Mouse (Mus musculus) intestine, embryonic 14.5 days (tissue): ENCODE measurements around the gene Zfand4. TPM values are rescaled to one million over a fixed set of nuclear protein-coding genes. Genes with fewer than 3 reads are reported as not detected.
"Not testable (repeated sequence)": the region's sequence is repeated elsewhere in the genome, so short reads cannot be mapped to it uniquely, and the experiment has no call there.

ENCODE experiments used
- ATAC-seq: fragments of 200-750 bp; cut with Nextera tagmentation; replicated peaks from 2 replicates; pipeline ENCODE4 v1.8.0; 2017; ENCODE audit warnings: low read depth, moderate number of reproducible peaks, moderate TSS enrichment, moderate library complexity; ENCODE audit not compliant: low FRiP score, low TSS enrichment
- DNase-seq: peaks from one replicate; pipeline ENCODE4 v3.0.0-alpha.2; 2018; ENCODE audit warnings: low spot score
- H3K27ac ChIP-seq: fragments of 300-500 bp; sonication (generic); 2 replicates; pipeline ENCODE4 v1.5.1; 2014; ENCODE audit warnings: low read depth, mild to moderate bottlenecking, control low read depth
- H3K27me3 ChIP-seq: fragments of 300-500 bp; sonication (generic); replicated peaks from 2 replicates; pipeline ENCODE4 v1.6.1; 2014; ENCODE audit warnings: low read length, control low read depth; ENCODE audit not compliant: control insufficient read depth, insufficient read depth
- H3K36me3 ChIP-seq: fragments of 300-500 bp; sonication (generic); 2 replicates; pipeline ENCODE4 v1.6.1; 2014; ENCODE audit warnings: low read length, control low read depth; ENCODE audit not compliant: control insufficient read depth, insufficient read depth
- H3K4me1 ChIP-seq: fragments of 300-500 bp; sonication (generic); replicated peaks from 2 replicates; pipeline ENCODE4 v1.6.1; 2014; ENCODE audit warnings: low read length, control low read depth, mixed read lengths; ENCODE audit not compliant: control insufficient read depth, insufficient read depth
- H3K4me2 ChIP-seq: fragments of 300-500 bp; sonication (generic); 2 replicates; pipeline ENCODE4 v1.6.1; 2014; ENCODE audit warnings: low read length
- H3K4me3 ChIP-seq: fragments of 300-500 bp; sonication (generic); 2 replicates; pipeline ENCODE4 v1.5.1; 2014; ENCODE audit warnings: low read depth, low read length, control low read depth, mixed read lengths
- H3K9ac ChIP-seq: fragments of 300-500 bp; sonication (generic); 2 replicates; pipeline ENCODE4 v1.6.1; 2014; ENCODE audit warnings: mild to moderate bottlenecking, low read length
- H3K9me3 ChIP-seq: fragments of 300-500 bp; sonication (generic); 2 replicates; pipeline ENCODE4 v1.6.1; 2016; ENCODE audit warnings: low read length, control low read depth; ENCODE audit not compliant: control insufficient read depth
- WGBS: fragments of 180-500 bp; shearing (Covaris S2); extraction: QIAGEN DNeasy Blood & Tissue Kit; methylation state at CpG from one replicate; pipeline ENCODE4 v1.1.7; 2014; 5-methylcytosine and 5-hydroxymethylcytosine counted together
- polyA plus RNA-seq: library from polyadenylated mRNA; unstranded; fragments of >200 nt; fragmentation: Nextera tagmentation; extraction: Ambion mirVana; gene quantifications from 2 replicates; pipeline ENCODE4 v1.2.1, GENCODE M21; 2014

Zfand4 gene
- 4.8 and 5.4 TPM in 2 replicates for polyA plus RNA-seq

GRCm38 (mm10) chr6:116264018-116264651 is at the start of gene Zfand4:
Gene Zfand4, plus strand, starts transcription at chr6:116264222.
- Histone ChIP-seq H3K4me1 (no peaks in the 10 kb centered on the region; the same call in 1 of the 2 replicates), H3K27me3 (no peaks in the 10 kb centered on the region), H3K27ac (peak within 1 kb of the TSS; percentile 51), H3K4me3 (peak within 1 kb of the TSS; percentile 50), H3K9ac (peak within 1 kb of the TSS; percentile 65), H3K4me2 (peak within 1 kb of the TSS; percentile 70), H3K36me3 (peaks cover 34% of the 10 kb centered on the region; the same call in 1 of the 2 replicates), H3K9me3 (no peaks in the 10 kb centered on the region)
- ATAC-seq = peak; percentile 97
- DNase-seq = peak; percentile 97
- WGBS = under 1% methylated on average over 50 of the region's 67 CpGs

- Histone ChIP-seq H3K4me3 (no peak overlapping the region), H3K9ac (no peak overlapping the region), H3K4me1 (no peaks in the 10 kb centered on the region), H3K27me3 (no peaks in the 10 kb centered on the region), H3K36me3 (peaks cover 75% of the 10 kb centered on the region), H3K4me2 (no peak overlapping the region), H3K9me3 (no peaks in the 10 kb centered on the region), H3K27ac (no peak overlapping the region)
- DNase-seq (no peak), ATAC-seq (no peak)
- WGBS = 85% methylated on average over 11 of the region's 11 CpGs
These were observed 36.3 kb upstream of the Zfand4 start for GRCm38 (mm10) chr6:116227767-116228166.

- Histone ChIP-seq H3K4me1 (no peaks in the 10 kb centered on the region), H3K27me3 (no peaks in the 10 kb centered on the region), H3K36me3 (peaks cover 71% of the 10 kb centered on the region), H3K4me3 (no peak overlapping the region), H3K9me3 (no peaks in the 10 kb centered on the region), H3K9ac (no peak overlapping the region), H3K4me2 (no peak overlapping the region), H3K27ac (no peak overlapping the region)
- DNase-seq (peak; percentile 75), ATAC-seq (no peak)
- WGBS = 62% methylated on average over 12 of the region's 12 CpGs
These were observed 35.1 kb upstream of the Zfand4 start for GRCm38 (mm10) chr6:116228785-116229525.

- not testable (repeated sequence) for H3K4me1 ChIP-seq, H3K9me3 ChIP-seq, DNase-seq, H3K9ac ChIP-seq, ATAC-seq, H3K27me3 ChIP-seq, H3K4me3 ChIP-seq, H3K27ac ChIP-seq, H3K4me2 ChIP-seq
- H3K36me3 ChIP-seq = peaks cover 69% of the 10 kb centered on the region
- WGBS = 94% methylated on average over 2 of the region's 2 CpGs
These were observed 29.2 kb upstream of the Zfand4 start for GRCm38 (mm10) chr6:116234821-116235220.

GRCm38 (mm10) chr6:116235336-116235735 is 28.7 kb upstream of the Zfand4 start:
- no peak overlapping the region for H3K4me3 ChIP-seq
- H3K4me1 ChIP-seq = no peaks in the 10 kb centered on the region
- peaks cover 71% of the 10 kb centered on the region for H3K36me3 ChIP-seq
- no peak overlapping the region for H3K4me2 ChIP-seq
- 89% methylated on average over 5 of the region's 5 CpGs for WGBS
- H3K27me3 ChIP-seq = no peaks in the 10 kb centered on the region
- ATAC-seq (no peak), DNase-seq (no peak)
- no peaks in the 10 kb centered on the region for H3K9me3 ChIP-seq
- no peak overlapping the region for H3K9ac ChIP-seq
- H3K27ac ChIP-seq = no peak overlapping the region

- 93% methylated on average over 5 of the region's 5 CpGs for WGBS
- Histone ChIP-seq H3K27ac (no peak overlapping the region), H3K27me3 (no peaks in the 10 kb centered on the region), H3K36me3 (peaks cover 66% of the 10 kb centered on the region), H3K9ac (no peak overlapping the region), H3K9me3 (no peaks in the 10 kb centered on the region), H3K4me1 (no peaks in the 10 kb centered on the region), H3K4me3 (no peak overlapping the region), H3K4me2 (no peak overlapping the region)
- ATAC-seq (no peak), DNase-seq (no peak)
These were observed 25.9 kb upstream of the Zfand4 start for GRCm38 (mm10) chr6:116238083-116238482.

- Histone ChIP-seq H3K36me3 (peaks cover 70% of the 10 kb centered on the region), H3K9me3 (no peaks in the 10 kb centered on the region), H3K4me2 (no peak overlapping the region), H3K27me3 (no peaks in the 10 kb centered on the region), H3K27ac (no peak overlapping the region), H3K9ac (no peak overlapping the region), H3K4me3 (no peak overlapping the region), H3K4me1 (no peaks in the 10 kb centered on the region)
- WGBS = 78% methylated on average over 2 of the region's 2 CpGs
- DNase-seq (no peak), ATAC-seq (no peak)
These were observed 23.7 kb upstream of the Zfand4 start for GRCm38 (mm10) chr6:116240371-116240770.

GRCm38 (mm10) chr6:116259649-116260048 is 4.4 kb upstream of the Zfand4 start:
- no peaks in the 10 kb centered on the region for H3K27me3 ChIP-seq
- H3K4me1 ChIP-seq = no peaks in the 10 kb centered on the region
- H3K36me3 ChIP-seq = peaks cover 72% of the 10 kb centered on the region
- H3K27ac ChIP-seq = no peak overlapping the region
- H3K4me2 ChIP-seq = no peak overlapping the region
- H3K9ac ChIP-seq = no peak overlapping the region
- H3K9me3 ChIP-seq = no peaks in the 10 kb centered on the region
- no peak for DNase-seq
- ATAC-seq = no peak
- H3K4me3 ChIP-seq = no peak overlapping the region
- 94% methylated on average over 4 of the region's 4 CpGs for WGBS
